Mouse (Mus musculus) CH12.LX (cell line): Measurements from ENCODE around the gene Cym. TPM values are rescaled to one million over a fixed set of nuclear protein-coding genes. Genes with fewer than 3 reads are reported as not detected.

Experiments
- DNase-seq: peaks from one replicate; pipeline ENCODE4 v3.0.0-alpha.2; 2013; ENCODE audit errors: extremely low read depth
- H3K27ac ChIP-seq: 2 replicates; pipeline ENCODE4 v1.5.1; 2012; ENCODE audit warnings: low read depth, mild to moderate bottlenecking, control low read depth, moderate library complexity; ENCODE audit not compliant: insufficient read depth
- H3K27me3 ChIP-seq: replicated peaks from 2 replicates; pipeline ENCODE3; 2012; ENCODE audit warnings: inconsistent platforms
- H3K36me3 ChIP-seq, 2 experiments: replicated peaks in 1 of 2; 2 replicates each; pipeline versions ENCODE3 to v1.6.1; 2012; ENCODE audit warnings: inconsistent platforms in 1 of 2, low read length in 1 of 2, mild to moderate bottlenecking in 1 of 2, mixed read lengths in 1 of 2, moderate library complexity in 1 of 2; ENCODE audit not compliant: control insufficient read depth in 1 of 2, insufficient read depth in 1 of 2
- H3K4me1 ChIP-seq, 2 experiments: 2 replicates each; pipeline ENCODE4 v1.6.1; 2012; ENCODE audit warnings: inconsistent platforms in 1 of 2, moderate library complexity in 1 of 2; ENCODE audit not compliant: insufficient read depth in 2 of 2, control insufficient read depth in 1 of 2
- H3K4me2 ChIP-seq: 2 replicates; pipeline ENCODE4 v1.6.1; 2012; ENCODE audit warnings: low read depth, mild to moderate bottlenecking, control low read depth; ENCODE audit not compliant: poor library complexity, insufficient read depth, severe bottlenecking
- H3K4me3 ChIP-seq, 3 experiments: fragments of 150-350 bp in 1 of 3; sonication (generic) in 1 of 3; replicated peaks in 1 of 3; 2 replicates each; pipeline versions ENCODE3 to v1.5.1; 2011 to 2012; ENCODE audit warnings: low read depth in 2 of 3, low read length in 2 of 3, mild to moderate bottlenecking in 2 of 3, moderate library complexity in 2 of 3, control low read depth in 1 of 3, improper control_type of control experiment in 1 of 3, inconsistent platforms in 1 of 3, mixed read lengths in 1 of 3; ENCODE audit not compliant: poor library complexity in 1 of 3
- H3K79me2 ChIP-seq: replicated peaks from 2 replicates; pipeline ENCODE4 v1.6.1; 2012; ENCODE audit warnings: mild to moderate bottlenecking, moderate library complexity; ENCODE audit not compliant: control insufficient read depth, poor library complexity, insufficient read depth, severe bottlenecking; ENCODE audit errors: extremely low read depth
- H3K9ac ChIP-seq: 2 replicates; pipeline ENCODE4 v1.6.1; 2012; ENCODE audit warnings: low read depth, mild to moderate bottlenecking, control low read depth, moderate library complexity; ENCODE audit not compliant: insufficient read depth
- H3K9me3 ChIP-seq: replicated peaks from 2 replicates; pipeline ENCODE3; 2012; ENCODE audit warnings: low read length, inconsistent platforms, mixed read lengths
- BHLHE40 ChIP-seq: IDR thresholded peaks from 2 replicates; pipeline ENCODE4 v1.6.1; 2011; ENCODE audit warnings: mild to moderate bottlenecking, low read depth, low read length, improper control_type of control experiment
- E2F4 ChIP-seq: IDR thresholded peaks from 2 replicates; pipeline ENCODE4 v1.6.1; 2011; ENCODE audit warnings: low read depth, low read length, improper control_type of control experiment; ENCODE audit not compliant: insufficient replicate concordance
- ELF1 ChIP-seq: IDR thresholded peaks from 2 replicates; pipeline ENCODE4 v1.6.1; 2014; ENCODE audit warnings: low read depth, mild to moderate bottlenecking, inconsistent platforms, low read length, improper control_type of control experiment
- EP300 ChIP-seq: IDR thresholded peaks from 2 replicates; pipeline ENCODE4 v1.6.1; 2011; ENCODE audit warnings: low read length, improper control_type of control experiment
- IRF4 ChIP-seq: IDR thresholded peaks from 2 replicates; pipeline ENCODE4 v1.6.1; 2014; ENCODE audit warnings: low read depth, mild to moderate bottlenecking, inconsistent platforms, low read length, improper control_type of control experiment
- JUN ChIP-seq: IDR thresholded peaks from 2 replicates; pipeline ENCODE4 v1.6.1; 2011; ENCODE audit warnings: low read depth, mild to moderate bottlenecking, low read length, improper control_type of control experiment, moderate library complexity; ENCODE audit not compliant: insufficient read depth
- JUND ChIP-seq: conservative IDR thresholded peaks from 2 replicates; pipeline ENCODE4 v1.6.1; 2011; ENCODE audit warnings: low read depth, low read length, improper control_type of control experiment
- KAT2A ChIP-seq: IDR thresholded peaks from 2 replicates; pipeline ENCODE4 v1.6.1; 2012; ENCODE audit warnings: low read length, improper control_type of control experiment, inconsistent platforms; ENCODE audit not compliant: insufficient replicate concordance
- MAFK ChIP-seq: IDR thresholded peaks from 2 replicates; pipeline ENCODE4 v1.6.1; 2011; ENCODE audit warnings: low read length, improper control_type of control experiment; ENCODE audit not compliant: insufficient replicate concordance
- MAX ChIP-seq: IDR thresholded peaks from 2 replicates; pipeline ENCODE4 v1.6.1; 2011; ENCODE audit warnings: low read length, improper control_type of control experiment
- MEF2A ChIP-seq: IDR thresholded peaks from 2 replicates; pipeline ENCODE4 v1.6.1; 2014; ENCODE audit warnings: low read depth, mild to moderate bottlenecking, inconsistent platforms, low read length, improper control_type of control experiment, borderline replicate concordance
- MXI1 ChIP-seq: IDR thresholded peaks from 2 replicates; pipeline ENCODE4 v1.6.1; 2011; ENCODE audit warnings: mild to moderate bottlenecking, low read depth, low read length, improper control_type of control experiment
- NELFE ChIP-seq: IDR thresholded peaks from 2 replicates; pipeline ENCODE4 v1.6.1; 2011; ENCODE audit warnings: low read depth, low read length, improper control_type of control experiment
- POLR2A ChIP-seq: IDR thresholded peaks from 2 replicates; pipeline ENCODE4 v1.6.1; 2011; ENCODE audit warnings: low read depth, mild to moderate bottlenecking, improper control_type of control experiment, low read length
- SIN3A ChIP-seq: IDR thresholded peaks from 2 replicates; pipeline ENCODE4 v1.6.1; 2012; ENCODE audit warnings: low read length, improper control_type of control experiment, inconsistent platforms
- SMC3 ChIP-seq: IDR thresholded peaks from 2 replicates; pipeline ENCODE4 v1.6.1; 2011; ENCODE audit warnings: low read depth, low read length, improper control_type of control experiment
- TBP ChIP-seq: conservative IDR thresholded peaks from 2 replicates; pipeline ENCODE4 v1.6.1; 2011; ENCODE audit warnings: low read depth, low read length, improper control_type of control experiment
- UBTF ChIP-seq: IDR thresholded peaks from 2 replicates; pipeline ENCODE4 v1.6.1; 2012; ENCODE audit warnings: low read depth, mild to moderate bottlenecking, inconsistent platforms, low read length, improper control_type of control experiment, moderate library complexity
- USF1 ChIP-seq: IDR thresholded peaks from 2 replicates; pipeline ENCODE4 v1.6.1; 2014; ENCODE audit warnings: low read depth, mild to moderate bottlenecking, inconsistent platforms, low read length, improper control_type of control experiment
- ZNF384 ChIP-seq: IDR thresholded peaks from 2 replicates; pipeline ENCODE4 v1.6.1; 2012; ENCODE audit warnings: low read depth, low read length, improper control_type of control experiment, inconsistent platforms
- dilution Hi-C: fragments of 300-500 bp; cut with MboI; formaldehyde crosslinking; loops from 2 replicates; pipeline ENCODE4 v1.14.3; 2020; ENCODE audit warnings: low sequenced_read_pairs; ENCODE audit not compliant: extremely low pct_unique_long_range_greater_than_20kb, extremely low pct_ligation_motif_present
- in situ Hi-C: fragments of 300-500 bp; cut with MboI; formaldehyde crosslinking; loops from 3 replicates; pipeline ENCODE4 v1.14.3; 2019; ENCODE audit warnings: low sequenced_read_pairs, low pct_ligation_motif_present, low pct_unique_long_range_greater_than_20kb, mixed read lengths
- polyA plus RNA-seq: library from polyadenylated mRNA; unstranded; fragments of >175 nt; gene quantifications from 2 replicates; pipeline ENCODE4 v1.2.1, GENCODE M21; 2012; ENCODE audit warnings: low read depth; ENCODE audit not compliant: insufficient read length
- total RNA-seq, 2 experiments: library from RNA; depleted of rRNA; stranded (reverse); fragments of 300-350 nt in 1 of 2; fragments of >200 nt in 1 of 2; gene quantifications; 2 replicates each; pipeline ENCODE4 v1.2.3; 2012 to 2014

Gene Cym
- total and polyA plus RNA-seq, 3 experiments: not detected

- no peak for DNase-seq
- no peak for TF ChIP-seq NELFE
- TF ChIP-seq MAFK: no peak
- no peak for TF ChIP-seq E2F4
- in situ Hi-C loops: loop anchor here (10.0 kb wide), 2 partner anchors 86 to 246 kb away; no protein-coding TSS in a partner anchor
These were observed 40.7 kb downstream of the Cym start for GRCm38 (mm10) chr3:107180860-107181259.

DNA sequence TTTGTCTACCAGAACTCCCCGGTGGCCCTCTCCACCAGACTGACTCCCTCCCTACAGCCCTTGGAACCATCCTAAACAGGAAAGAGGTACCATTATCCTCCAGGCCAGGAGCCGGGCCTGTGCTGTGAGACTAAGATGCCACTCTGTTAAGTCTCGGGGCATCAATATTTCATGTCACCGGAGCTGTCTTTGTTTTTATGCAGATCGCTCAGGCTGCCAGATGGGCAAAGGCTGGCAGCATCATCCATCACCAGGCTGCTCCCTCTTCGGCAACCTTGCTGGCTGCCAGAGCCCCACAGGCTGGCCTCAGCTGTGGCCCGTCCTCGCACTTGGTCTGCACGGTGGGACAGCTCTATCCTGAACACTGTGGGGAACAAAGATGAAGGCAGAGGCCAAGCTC is 45.0 kb downstream of the Cym start:
- no peaks in the 10 kb centered on the region for H3K4me1 ChIP-seq
- H3K79me2 ChIP-seq: no peaks in the 10 kb centered on the region
- H3K9me3 ChIP-seq: no peaks in the 10 kb centered on the region
- H3K4me2 ChIP-seq: no peak overlapping the region
- H3K36me3 ChIP-seq: no peaks in the 10 kb centered on the region
- in situ Hi-C loops (no loop called here), dilution Hi-C loops (no loop called here)
- TF ChIP-seq E2F4 (no peak), JUND (no peak), USF1 (no peak), KAT2A (no peak), BHLHE40 (no peak)
- peaks cover 27% of the 10 kb centered on the region for H3K27me3 ChIP-seq
- no peak overlapping the region for H3K27ac ChIP-seq
- no peak for DNase-seq
- H3K9ac ChIP-seq: no peak overlapping the region
- H3K4me3 ChIP-seq: no peak overlapping the region

More at GRCm38 (mm10) chr3:107180860-107181259, 40.7 kb downstream of the Cym start:
- H3K27me3 ChIP-seq: peaks cover 23% of the 10 kb centered on the region
- H3K9me3 ChIP-seq: no peaks in the 10 kb centered on the region
- no peaks in the 10 kb centered on the region for H3K4me1 ChIP-seq
- H3K9ac ChIP-seq: no peak overlapping the region
- no peaks in the 10 kb centered on the region for H3K36me3 ChIP-seq
- dilution Hi-C loops: no loop called here
- no peak overlapping the region for H3K4me2 ChIP-seq
- H3K4me3 ChIP-seq: no peak overlapping the region
- H3K27ac ChIP-seq: no peak overlapping the region
- H3K79me2 ChIP-seq: no peaks in the 10 kb centered on the region

DNA sequence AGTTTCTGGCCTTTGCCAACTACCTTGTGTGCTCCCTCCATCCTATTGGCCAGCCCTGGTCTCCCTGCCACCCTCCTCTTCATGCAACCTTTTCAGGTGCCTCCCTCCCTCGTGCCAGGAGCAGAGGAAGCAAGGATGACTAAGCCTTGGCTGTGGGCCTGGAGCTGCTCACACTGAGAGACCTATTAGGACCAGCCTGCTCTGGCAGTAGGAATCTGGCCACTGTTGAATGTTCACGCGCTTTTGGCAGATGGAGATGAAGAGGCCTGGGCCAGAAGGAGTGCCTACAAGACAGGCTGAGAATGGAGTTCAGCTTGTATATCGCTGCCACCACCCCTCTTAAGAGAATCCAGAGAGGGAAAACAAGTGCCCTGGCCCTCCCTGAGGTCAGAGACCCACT is 46.0 kb downstream of the Cym start:
- H3K27me3 ChIP-seq: peaks cover 28% of the 10 kb centered on the region
- no peaks in the 10 kb centered on the region for H3K9me3 ChIP-seq
- dilution Hi-C loops: no loop called here
- no peak overlapping the region for H3K9ac ChIP-seq
- H3K36me3 ChIP-seq: no peaks in the 10 kb centered on the region
- H3K4me2 ChIP-seq: no peak overlapping the region
- DNase-seq: no peak
- no peaks in the 10 kb centered on the region for H3K79me2 ChIP-seq
- in situ Hi-C loops: no loop called here
- H3K27ac ChIP-seq: no peak overlapping the region
- TF ChIP-seq MEF2A: no peak
- no peak for TF ChIP-seq MXI1
- no peak for TF ChIP-seq KAT2A
- TF ChIP-seq EP300: no peak
- TF ChIP-seq IRF4: no peak
- no peak for TF ChIP-seq MAX
- TF ChIP-seq BHLHE40: no peak
- no peak for TF ChIP-seq ZNF384
- TF ChIP-seq POLR2A: no peak
- TF ChIP-seq JUN: no peak
- no peak for TF ChIP-seq TBP
- no peak for TF ChIP-seq UBTF
- no peak for TF ChIP-seq SMC3
- TF ChIP-seq SIN3A: no peak
- TF ChIP-seq USF1: no peak
- no peak for TF ChIP-seq ELF1
- H3K4me1 ChIP-seq: no peaks in the 10 kb centered on the region
- no peak overlapping the region for H3K4me3 ChIP-seq
